Mouse (Mus musculus): ENCODE results near the gene Txndc12. TPM values are rescaled to one million over a fixed set of nuclear protein-coding genes. Genes with fewer than 3 reads are reported as not detected.

Txndc12 gene
- polyA plus RNA-seq, 1 experiment from 2014 or later, result 75.7 TPM

GRCm38 (mm10) chr4:108811550-108811949, 22.9 kb upstream of the Txndc12 start:
- WGBS, result 68% methylated on average over 6 of the region's 6 CpGs
- Histone ChIP-seq H3K27ac (ENCODE audit: low read depth, low read length) (no peak overlapping the region), H3K4me3 (ENCODE audit: low read depth, low read length) (no peak overlapping the region), H3K27me3 (ENCODE audit: control insufficient read depth, insufficient read depth, low read length) (no peaks in the 10 kb centered on the region), H3K4me2 (ENCODE audit: low read depth, low read length) (no peak overlapping the region), H3K36me3 (ENCODE audit: control insufficient read depth, insufficient read depth, low read length) (peaks cover 6% of the 10 kb centered on the region; the same call in 1 of the 2 replicates), H3K9me3 (ENCODE audit: control insufficient read depth, low read length) (no peaks in the 10 kb centered on the region), H3K4me1 (ENCODE audit: control insufficient read depth, insufficient read depth, low read length) (no peaks in the 10 kb centered on the region), H3K9ac (replicated peaks; ENCODE audit: low read depth, low read length) (no peak overlapping the region)
- ATAC-seq (ENCODE audit: low read depth), result no peak

- Histone ChIP-seq H3K9ac (replicated peaks; ENCODE audit: low read depth, low read length) (no peak overlapping the region), H3K4me3 (ENCODE audit: low read depth, low read length) (no peak overlapping the region), H3K9me3 (ENCODE audit: control insufficient read depth, low read length) (no peaks in the 10 kb centered on the region), H3K36me3 (ENCODE audit: control insufficient read depth, insufficient read depth, low read length) (peaks cover 40% of the 10 kb centered on the region), H3K4me1 (ENCODE audit: control insufficient read depth, insufficient read depth, low read length) (no peaks in the 10 kb centered on the region), H3K27ac (ENCODE audit: low read depth, low read length) (no peak overlapping the region), H3K27me3 (ENCODE audit: control insufficient read depth, insufficient read depth, low read length) (no peaks in the 10 kb centered on the region), H3K4me2 (ENCODE audit: low read depth, low read length) (no peak overlapping the region)
- 95% methylated on average over 3 of the region's 3 CpGs for WGBS
- no peak for ATAC-seq (ENCODE audit: low read depth)
Observed at GRCm38 (mm10) chr4:108825677-108826076, 8.7 kb upstream of the Txndc12 start.

GRCm38 (mm10) chr4:108826096-108826495, 8.3 kb upstream of the Txndc12 start:
- no peak for ATAC-seq (ENCODE audit: low read depth)
- no peak overlapping the region for H3K4me2 ChIP-seq (ENCODE audit: low read depth, low read length)
- peaks cover 37% of the 10 kb centered on the region for H3K36me3 ChIP-seq (ENCODE audit: control insufficient read depth, insufficient read depth, low read length)
- no peak overlapping the region for H3K4me3 ChIP-seq (ENCODE audit: low read depth, low read length)
- H3K4me1 ChIP-seq (ENCODE audit: control insufficient read depth, insufficient read depth, low read length), result peaks cover 4% of the 10 kb centered on the region
- no peak overlapping the region for H3K27ac ChIP-seq (ENCODE audit: low read depth, low read length)
- no peaks in the 10 kb centered on the region for H3K27me3 ChIP-seq (ENCODE audit: control insufficient read depth, insufficient read depth, low read length)
- H3K9ac ChIP-seq (replicated peaks; ENCODE audit: low read depth, low read length), result no peak overlapping the region
- no peaks in the 10 kb centered on the region for H3K9me3 ChIP-seq (ENCODE audit: control insufficient read depth, low read length)
- 95% methylated on average over 1 of the region's 1 CpGs for WGBS

GRCm38 (mm10) chr4:108826643-108827042, 7.8 kb upstream of the Txndc12 start:
- Histone ChIP-seq H3K4me3 (ENCODE audit: low read depth, low read length) (no peak overlapping the region), H3K4me1 (ENCODE audit: control insufficient read depth, insufficient read depth, low read length) (peaks cover 8% of the 10 kb centered on the region)

GRCm38 (mm10) chr4:108830698-108831097, 3.7 kb upstream of the Txndc12 start:
- Histone ChIP-seq H3K9me3 (ENCODE audit: control insufficient read depth, low read length) (no peaks in the 10 kb centered on the region), H3K27me3 (ENCODE audit: control insufficient read depth, insufficient read depth, low read length) (no peaks in the 10 kb centered on the region), H3K4me3 (ENCODE audit: low read depth, low read length) (no peak overlapping the region), H3K9ac (replicated peaks; ENCODE audit: low read depth, low read length) (no peak overlapping the region), H3K4me1 (ENCODE audit: control insufficient read depth, insufficient read depth, low read length) (peaks cover 21% of the 10 kb centered on the region), H3K27ac (ENCODE audit: low read depth, low read length) (no peak overlapping the region), H3K36me3 (ENCODE audit: control insufficient read depth, insufficient read depth, low read length) (peaks cover 11% of the 10 kb centered on the region), H3K4me2 (ENCODE audit: low read depth, low read length) (no peak overlapping the region)
- no peak for ATAC-seq (ENCODE audit: low read depth)
- 86% methylated on average over 1 of the region's 1 CpGs for WGBS

More at GRCm38 (mm10) chr4:108826643-108827042, 7.8 kb upstream of the Txndc12 start:
- no peak overlapping the region for H3K9ac ChIP-seq (replicated peaks; ENCODE audit: low read depth, low read length)
- no peak overlapping the region for H3K27ac ChIP-seq (ENCODE audit: low read depth, low read length)
- no peak for ATAC-seq (ENCODE audit: low read depth)
- H3K36me3 ChIP-seq (ENCODE audit: control insufficient read depth, insufficient read depth, low read length), result peaks cover 32% of the 10 kb centered on the region
- 97% methylated on average over 2 of the region's 2 CpGs for WGBS
- H3K27me3 ChIP-seq (ENCODE audit: control insufficient read depth, insufficient read depth, low read length), result no peaks in the 10 kb centered on the region
- no peak overlapping the region for H3K4me2 ChIP-seq (ENCODE audit: low read depth, low read length)
- no peaks in the 10 kb centered on the region for H3K9me3 ChIP-seq (ENCODE audit: control insufficient read depth, low read length)

- no peaks in the 10 kb centered on the region; the same call in 1 of the 2 replicates for H3K36me3 ChIP-seq (ENCODE audit: control insufficient read depth, insufficient read depth, low read length)
- H3K27ac ChIP-seq (ENCODE audit: low read depth, low read length), result peak within 1 kb of the TSS; percentile 96
- H3K4me2 ChIP-seq (ENCODE audit: low read depth, low read length), result peak within 1 kb of the TSS; percentile 81
- H3K27me3 ChIP-seq (ENCODE audit: control insufficient read depth, insufficient read depth, low read length), result no peaks in the 10 kb centered on the region
- under 1% methylated on average over 63 of the region's 73 CpGs for WGBS
- H3K9ac ChIP-seq (replicated peaks; ENCODE audit: low read depth, low read length), result peak within 1 kb of the TSS; percentile 100
- peak; percentile 96 for ATAC-seq (ENCODE audit: low read depth)
- no peaks in the 10 kb centered on the region for H3K9me3 ChIP-seq (ENCODE audit: control insufficient read depth, low read length)
- H3K4me1 ChIP-seq (ENCODE audit: control insufficient read depth, insufficient read depth, low read length), result peaks cover 26% of the 10 kb centered on the region
- peak within 1 kb of the TSS; percentile 87 for H3K4me3 ChIP-seq (ENCODE audit: low read depth, low read length)
Observed at GRCm38 (mm10) chr4:108832916-108833827, 1.2 kb upstream of the Txndc12 start, which contains the start of gene Btf3l4. TSS of gene Btf3l4 (minus strand) at chr4:108833614.

- peaks cover 26% of the 10 kb centered on the region for H3K4me1 ChIP-seq (ENCODE audit: control insufficient read depth, insufficient read depth, low read length)
- WGBS, result 0% methylated on average over 6 of the region's 6 CpGs
- H3K4me2 ChIP-seq (ENCODE audit: low read depth, low read length), result peak overlapping the region; percentile 81
- H3K4me3 ChIP-seq (ENCODE audit: low read depth, low read length), result peak overlapping the region; percentile 87
- H3K27me3 ChIP-seq (ENCODE audit: control insufficient read depth, insufficient read depth, low read length), result no peaks in the 10 kb centered on the region
- H3K9me3 ChIP-seq (ENCODE audit: control insufficient read depth, low read length), result no peaks in the 10 kb centered on the region
- no peak for ATAC-seq (ENCODE audit: low read depth)
- peak overlapping the region; percentile 100 for H3K9ac ChIP-seq (replicated peaks; ENCODE audit: low read depth, low read length)
- H3K27ac ChIP-seq (ENCODE audit: low read depth, low read length), result peak overlapping the region; percentile 96
- no peaks in the 10 kb centered on the region for H3K36me3 ChIP-seq (ENCODE audit: control insufficient read depth, insufficient read depth, low read length)
Observed at GRCm38 (mm10) chr4:108833828-108834114, 630 bp upstream of the Txndc12 start.

- H3K4me2 ChIP-seq (ENCODE audit: low read depth, low read length), result peak overlapping the region; percentile 81
- peaks cover 26% of the 10 kb centered on the region for H3K4me1 ChIP-seq (ENCODE audit: control insufficient read depth, insufficient read depth, low read length)
- H3K9me3 ChIP-seq (ENCODE audit: control insufficient read depth, low read length), result no peaks in the 10 kb centered on the region
- no peaks in the 10 kb centered on the region for H3K36me3 ChIP-seq (ENCODE audit: control insufficient read depth, insufficient read depth, low read length)
- H3K4me3 ChIP-seq (ENCODE audit: low read depth, low read length), result peak overlapping the region; percentile 87
- H3K27me3 ChIP-seq (ENCODE audit: control insufficient read depth, insufficient read depth, low read length), result no peaks in the 10 kb centered on the region
- no peak for ATAC-seq (ENCODE audit: low read depth)
- H3K9ac ChIP-seq (replicated peaks; ENCODE audit: low read depth, low read length), result peak overlapping the region; percentile 100
- under 1% methylated on average over 15 of the region's 15 CpGs for WGBS
- peak overlapping the region; percentile 96 for H3K27ac ChIP-seq (ENCODE audit: low read depth, low read length)
Observed at GRCm38 (mm10) chr4:108834971-108835311, 540 bp downstream of the Txndc12 start.

GRCm38 (mm10) chr4:108835496-108835895, 1.1 kb downstream of the Txndc12 start:
- peak overlapping the region; percentile 87 for H3K4me3 ChIP-seq (ENCODE audit: low read depth, low read length)
- no peak for ATAC-seq (ENCODE audit: low read depth)
- H3K4me1 ChIP-seq (ENCODE audit: control insufficient read depth, insufficient read depth, low read length), result peaks cover 26% of the 10 kb centered on the region
- H3K4me2 ChIP-seq (ENCODE audit: low read depth, low read length), result peak overlapping the region; percentile 81
- H3K9me3 ChIP-seq (ENCODE audit: control insufficient read depth, low read length), result no peaks in the 10 kb centered on the region
- WGBS, result 65% methylated on average over 3 of the region's 3 CpGs
- H3K27ac ChIP-seq (ENCODE audit: low read depth, low read length), result peak overlapping the region; percentile 96; the same call in 1 of the 2 replicates
- H3K9ac ChIP-seq (replicated peaks; ENCODE audit: low read depth, low read length), result peak overlapping the region; percentile 100
- H3K36me3 ChIP-seq (ENCODE audit: control insufficient read depth, insufficient read depth, low read length), result no peaks in the 10 kb centered on the region
- no peaks in the 10 kb centered on the region for H3K27me3 ChIP-seq (ENCODE audit: control insufficient read depth, insufficient read depth, low read length)
